Mouse (Mus musculus) liver, adult (tissue): Measurements from ENCODE around the gene Myoc.

Experiments used
- GATA4 ChIP-seq: IDR thresholded peaks from 2 replicates; pipeline ENCODE4 v1.6.1; 2014; ENCODE audit warnings: mild to moderate bottlenecking, low read length; ENCODE audit not compliant: insufficient replicate concordance

Myoc gene

GRCm38 (mm10) chr1:162639051-162639750 is at the start of gene Myoc:
TSS of gene Myoc (plus strand) at chr1:162639155.
- no peak for TF ChIP-seq GATA4

- no peak for TF ChIP-seq GATA4
Measured at GRCm38 (mm10) chr1:162589443-162589842, 49.5 kb upstream of the Myoc start.

- TF ChIP-seq GATA4 = no peak
Measured at GRCm38 (mm10) chr1:162590415-162590997, 48.4 kb upstream of the Myoc start.

- no peak for TF ChIP-seq GATA4
Measured at GRCm38 (mm10) chr1:162597379-162598102, 41.4 kb upstream of the Myoc start.

- no peak for TF ChIP-seq GATA4
Measured at GRCm38 (mm10) chr1:162599617-162600016, 39.3 kb upstream of the Myoc start.

- no peak for TF ChIP-seq GATA4
Measured at GRCm38 (mm10) chr1:162601288-162601687, 37.7 kb upstream of the Myoc start.

GRCm38 (mm10) chr1:162608127-162608526 is 30.8 kb upstream of the Myoc start:
- no peak for TF ChIP-seq GATA4

- TF ChIP-seq GATA4 = no peak
Measured at GRCm38 (mm10) chr1:162609633-162610250, 29.2 kb upstream of the Myoc start.

- no peak for TF ChIP-seq GATA4
Measured at GRCm38 (mm10) chr1:162611191-162611590, 27.8 kb upstream of the Myoc start.

- TF ChIP-seq GATA4 = no peak
Measured at GRCm38 (mm10) chr1:162615511-162615910, 23.4 kb upstream of the Myoc start.

- TF ChIP-seq GATA4 = no peak
Measured at GRCm38 (mm10) chr1:162620487-162620886, 18.5 kb upstream of the Myoc start.

- no peak for TF ChIP-seq GATA4
Measured at GRCm38 (mm10) chr1:162623895-162624294, 15.1 kb upstream of the Myoc start.

GRCm38 (mm10) chr1:162625229-162625628 is 13.7 kb upstream of the Myoc start:
- no peak for TF ChIP-seq GATA4

- no peak for TF ChIP-seq GATA4
Measured at GRCm38 (mm10) chr1:162636516-162636915, 2.4 kb upstream of the Myoc start.

- TF ChIP-seq GATA4 = no peak
Measured at GRCm38 (mm10) chr1:162638535-162638934, 420 bp upstream of the Myoc start.

GRCm38 (mm10) chr1:162639861-162640260 is 906 bp downstream of the Myoc start:
- no peak for TF ChIP-seq GATA4
